Mouse (Mus musculus) forebrain, embryonic 14.5 days (tissue): ENCODE results near the gene Coil. TPM values are rescaled to one million over a fixed set of nuclear protein-coding genes. Genes with fewer than 3 reads are reported as not detected.

ENCODE experiments used
- ATAC-seq: fragments of 200-750 bp; cut with Nextera tagmentation; 2 replicates; pipeline ENCODE4 v1.8.0; 2017; ENCODE audit warnings: mild to moderate bottlenecking, moderate library complexity
- DNase-seq: peaks from one replicate; pipeline ENCODE4 v3.0.0-alpha.2; 2015; ENCODE audit warnings: low spot score
- H3K27ac ChIP-seq: fragments of 300-500 bp; sonication (generic); 2 replicates; pipeline ENCODE4 v1.5.1; 2014; ENCODE audit warnings: low read depth, mild to moderate bottlenecking, control low read depth, low read length, moderate library complexity
- H3K27me3 ChIP-seq: fragments of 300-500 bp; sonication (generic); replicated peaks from 2 replicates; pipeline ENCODE4 v1.6.1; 2014; ENCODE audit warnings: low read length, control low read depth, mixed read lengths; ENCODE audit not compliant: control insufficient read depth, insufficient read depth
- H3K36me3 ChIP-seq: fragments of 300-500 bp; sonication (generic); 2 replicates; pipeline ENCODE4 v1.6.1; 2014; ENCODE audit warnings: low read length, control low read depth; ENCODE audit not compliant: control insufficient read depth, insufficient read depth
- H3K4me1 ChIP-seq: fragments of 300-500 bp; sonication (generic); 2 replicates; pipeline ENCODE4 v1.6.1; 2014; ENCODE audit warnings: antibody characterized with exemption, low read length, control low read depth; ENCODE audit not compliant: control insufficient read depth, insufficient read depth
- H3K4me2 ChIP-seq: fragments of 300-500 bp; sonication (generic); 2 replicates; pipeline ENCODE4 v1.6.1; 2014; ENCODE audit warnings: mild to moderate bottlenecking, control low read depth, low read length
- H3K4me3 ChIP-seq: fragments of 300-500 bp; sonication (generic); 2 replicates; pipeline ENCODE4 v1.5.1; 2014; ENCODE audit warnings: low read depth, low read length, control low read depth
- H3K9ac ChIP-seq: fragments of 300-500 bp; sonication (generic); 2 replicates; pipeline ENCODE4 v1.6.1; 2014; ENCODE audit warnings: mild to moderate bottlenecking, low read length, control low read depth, moderate library complexity
- H3K9me3 ChIP-seq: fragments of 300-500 bp; sonication (generic); replicated peaks from 2 replicates; pipeline ENCODE4 v1.6.1; 2016; ENCODE audit warnings: low read length, control low read depth, mixed read lengths; ENCODE audit not compliant: control insufficient read depth
- WGBS: fragments of 180-500 bp; shearing (Covaris S2); extraction: QIAGEN DNeasy Blood & Tissue Kit; methylation state at CpG from one replicate; pipeline ENCODE4 v1.1.7; 2014; 5-methylcytosine and 5-hydroxymethylcytosine counted together
- polyA plus RNA-seq: library from polyadenylated mRNA; unstranded; fragments of >200 nt; fragmentation: Nextera tagmentation; extraction: Ambion mirVana; gene quantifications from 2 replicates; pipeline ENCODE4 v1.2.1, GENCODE M21; 2014

The Coil gene
- polyA plus RNA-seq, 1 experiment from 2014 or later, result 17.1 TPM

DNA sequence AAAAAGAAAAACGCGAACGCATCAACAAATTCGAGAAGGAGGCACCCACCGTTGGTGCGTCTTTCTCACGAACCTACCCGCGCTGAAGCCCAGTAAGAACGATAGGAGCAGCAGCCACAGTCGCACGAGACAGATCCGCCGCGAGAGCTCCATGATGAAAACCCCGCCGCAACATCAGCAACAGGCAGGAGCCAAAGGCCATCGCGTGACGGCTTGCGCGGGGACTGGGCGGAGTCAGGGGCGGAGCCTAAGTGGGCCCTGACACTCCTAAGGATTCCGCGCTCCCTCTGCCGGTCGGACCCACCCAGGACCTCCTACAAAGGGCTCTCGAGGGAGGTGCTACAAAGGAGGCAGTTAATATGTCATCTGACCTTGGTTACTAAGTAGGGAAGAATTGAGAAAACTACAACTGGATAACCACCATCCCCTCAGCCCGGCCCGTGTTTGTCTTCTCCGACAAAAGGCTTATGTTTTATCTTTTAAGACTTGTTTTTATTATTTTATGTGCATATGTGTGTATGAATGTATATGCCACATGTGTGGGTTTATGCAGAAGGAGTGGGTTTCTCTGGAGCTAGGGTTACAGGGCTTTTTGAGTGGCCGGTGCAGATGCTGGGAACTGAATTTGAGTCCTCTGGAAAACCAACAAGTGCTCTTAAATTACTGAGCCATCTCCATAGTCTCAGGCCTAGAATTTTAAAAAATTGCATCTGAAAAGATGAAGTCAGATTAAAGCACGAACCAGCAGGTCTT is 14.7 kb upstream of the Coil start, which contains the start of gene Scpep1:
Gene Scpep1 (minus strand): TSS at position 249 of the 753 bp plus-strand sequence.
- ATAC-seq, result peak; percentile 98
- peak; percentile 96 for DNase-seq
- peak within 1 kb of the TSS; percentile 61 for H3K4me2 ChIP-seq
- H3K27me3 ChIP-seq, result no peaks in the 10 kb centered on the region
- 5% methylated on average over 34 of the region's 34 CpGs for WGBS
- H3K4me1 ChIP-seq, result no peaks in the 10 kb centered on the region
- H3K27ac ChIP-seq, result no peak within 1 kb of the TSS
- peaks cover 8% of the 10 kb centered on the region; the same call in 1 of the 2 replicates for H3K36me3 ChIP-seq
- H3K9me3 ChIP-seq, result no peaks in the 10 kb centered on the region
- H3K4me3 ChIP-seq, result peak within 1 kb of the TSS; percentile 36
- peak within 1 kb of the TSS; percentile 66 for H3K9ac ChIP-seq

DNA sequence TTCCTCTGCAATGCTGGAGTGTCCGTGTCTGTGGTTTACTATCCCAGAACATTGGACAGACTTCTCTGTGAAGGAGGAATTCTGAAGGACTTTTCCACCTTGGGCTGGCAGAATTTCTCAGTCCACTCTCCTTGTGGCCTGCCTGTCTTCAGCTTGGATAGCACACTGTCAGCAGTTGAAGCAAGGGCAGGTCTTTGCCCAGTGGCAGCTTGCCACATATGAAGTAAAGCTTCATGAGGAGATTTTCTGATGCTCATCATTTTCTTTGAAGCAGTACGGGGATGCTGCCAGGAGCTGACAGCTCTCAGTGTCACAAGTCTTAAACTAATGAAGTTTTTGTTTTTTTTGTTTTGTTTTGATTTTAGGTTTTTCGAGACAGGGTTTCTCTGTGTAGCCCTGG is 11.2 kb upstream of the Coil start:
- H3K4me3 ChIP-seq, result no peak overlapping the region
- no peak overlapping the region for H3K27ac ChIP-seq
- H3K9me3 ChIP-seq, result no peaks in the 10 kb centered on the region
- H3K9ac ChIP-seq, result no peak overlapping the region
- H3K36me3 ChIP-seq, result no peaks in the 10 kb centered on the region
- 84% methylated on average over 3 of the region's 3 CpGs for WGBS
- no peak for DNase-seq
- ATAC-seq, result no peak
- no peaks in the 10 kb centered on the region for H3K27me3 ChIP-seq
- no peak overlapping the region for H3K4me2 ChIP-seq
- no peaks in the 10 kb centered on the region for H3K4me1 ChIP-seq

DNA sequence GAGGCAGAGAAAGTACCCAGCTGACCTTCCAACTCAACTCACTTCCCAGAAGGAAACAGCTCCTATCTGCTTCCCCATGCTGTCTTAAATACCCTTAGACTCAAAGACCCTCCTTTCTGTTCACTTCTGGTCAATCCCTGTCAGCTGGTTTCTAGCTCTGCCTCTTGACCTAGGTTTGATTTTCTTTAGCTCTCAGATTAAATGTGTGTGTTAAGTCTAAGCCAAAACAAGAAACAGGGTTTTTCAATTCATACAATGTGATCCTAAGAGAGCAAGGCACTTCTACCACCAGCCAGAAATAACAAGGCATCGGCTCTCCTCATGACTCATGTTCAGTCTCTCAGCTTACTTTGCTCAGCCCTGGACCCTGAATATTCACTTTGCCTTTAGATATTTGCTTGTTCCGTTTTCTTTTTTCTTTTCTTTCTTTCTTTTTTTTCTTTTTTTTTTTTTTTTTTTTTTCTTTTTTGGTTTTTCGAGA is 3.1 kb upstream of the Coil start, which contains the start of gene Elobl:
Gene Elobl (minus strand): TSS at position 51 of the 481 bp plus-strand sequence.
- no peaks in the 10 kb centered on the region for H3K9me3 ChIP-seq
- WGBS, result 96% methylated on average over 2 of the region's 3 CpGs
- H3K4me2 ChIP-seq, result no peak within 1 kb of the TSS
- DNase-seq, result no peak
- H3K27me3 ChIP-seq, result no peaks in the 10 kb centered on the region
- H3K27ac ChIP-seq, result no peak within 1 kb of the TSS
- no peaks in the 10 kb centered on the region for H3K4me1 ChIP-seq
- H3K9ac ChIP-seq, result no peak within 1 kb of the TSS
- no peaks in the 10 kb centered on the region for H3K36me3 ChIP-seq
- ATAC-seq, result no peak
- H3K4me3 ChIP-seq, result no peak within 1 kb of the TSS

DNA sequence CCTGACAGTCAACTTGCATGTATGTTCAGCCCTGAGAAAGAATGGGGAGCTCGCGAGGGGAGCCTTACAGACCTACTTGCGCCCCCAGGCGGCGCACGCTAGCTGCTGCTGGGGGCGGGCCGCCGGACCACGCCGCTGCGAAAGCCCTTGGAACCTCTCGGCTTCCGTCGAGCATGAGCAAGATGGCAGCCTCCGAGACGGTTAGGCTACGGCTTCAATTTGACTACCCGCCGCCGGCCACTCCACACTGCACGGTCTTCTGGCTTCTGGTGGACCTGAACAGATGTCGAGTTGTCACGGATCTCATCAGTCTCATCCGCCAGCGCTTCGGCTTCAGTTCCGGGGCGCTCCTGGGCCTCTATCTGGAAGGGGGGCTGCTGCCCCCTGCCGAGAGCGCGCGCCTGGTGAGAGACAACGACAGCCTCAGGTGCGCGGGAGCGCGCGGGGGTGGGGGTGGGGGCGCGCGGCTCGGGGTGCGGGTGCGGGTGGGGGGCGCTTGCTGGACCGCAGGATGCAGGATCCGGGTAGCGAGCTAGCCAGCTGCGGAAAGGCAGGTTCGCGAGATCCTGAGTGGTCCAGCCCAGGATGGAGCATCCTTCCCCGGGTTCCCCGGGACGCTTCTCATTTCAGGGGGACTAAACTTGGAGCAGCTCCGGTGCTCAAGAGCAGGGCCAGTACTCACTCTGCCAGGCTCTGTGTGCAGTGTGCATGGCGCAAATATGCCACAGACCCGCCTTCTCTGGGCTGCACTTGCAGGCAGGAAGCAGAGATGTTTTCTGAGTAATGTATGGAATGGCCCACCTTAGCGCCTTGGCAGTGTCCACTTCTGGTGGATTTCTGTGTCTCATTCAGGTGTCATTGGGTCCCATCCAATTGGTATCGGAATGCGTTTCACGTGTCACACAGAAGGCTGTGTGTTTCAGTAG is 4.0 kb downstream of the Coil start:
- Histone ChIP-seq H3K9me3 (no peaks in the 10 kb centered on the region), H3K4me1 (no peaks in the 10 kb centered on the region), H3K9ac (peak overlapping the region; percentile 82), H3K4me3 (peak overlapping the region; percentile 72), H3K36me3 (no peaks in the 10 kb centered on the region), H3K4me2 (peak overlapping the region; percentile 74), H3K27ac (peak overlapping the region; percentile 91), H3K27me3 (no peaks in the 10 kb centered on the region)
- 1% methylated on average over 62 of the region's 62 CpGs for WGBS
- ATAC-seq, result peak; percentile 92
- DNase-seq, result peak; percentile 98

DNA sequence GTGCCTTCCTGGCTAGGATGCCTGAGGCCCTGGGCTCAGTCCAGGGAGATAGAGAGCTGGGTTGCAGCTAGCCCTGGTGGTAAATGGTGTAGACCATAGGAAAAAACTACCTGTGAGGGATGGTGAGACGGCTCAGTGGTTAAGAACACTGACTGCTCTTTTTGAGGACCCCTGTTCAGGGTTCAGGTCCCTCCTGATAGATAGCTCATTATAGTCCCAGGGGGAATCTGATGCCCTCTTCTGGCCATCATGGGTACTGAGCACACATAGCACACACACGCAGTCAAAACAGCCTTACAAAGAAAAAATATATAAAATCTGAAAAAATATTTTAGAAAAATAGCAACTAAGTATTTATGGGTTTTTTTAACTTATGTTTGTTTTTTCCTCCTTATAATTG is 6.3 kb downstream of the Coil start:
- no peaks in the 10 kb centered on the region for H3K9me3 ChIP-seq
- ATAC-seq (no peak), DNase-seq (no peak)
- H3K36me3 ChIP-seq, result peaks cover 5% of the 10 kb centered on the region
- 91% methylated on average over 2 of the region's 2 CpGs for WGBS
- no peaks in the 10 kb centered on the region for H3K4me1 ChIP-seq
- no peak overlapping the region for H3K4me3 ChIP-seq
- no peaks in the 10 kb centered on the region for H3K27me3 ChIP-seq
- H3K27ac ChIP-seq, result no peak overlapping the region
- H3K4me2 ChIP-seq, result no peak overlapping the region
- H3K9ac ChIP-seq, result no peak overlapping the region

DNA sequence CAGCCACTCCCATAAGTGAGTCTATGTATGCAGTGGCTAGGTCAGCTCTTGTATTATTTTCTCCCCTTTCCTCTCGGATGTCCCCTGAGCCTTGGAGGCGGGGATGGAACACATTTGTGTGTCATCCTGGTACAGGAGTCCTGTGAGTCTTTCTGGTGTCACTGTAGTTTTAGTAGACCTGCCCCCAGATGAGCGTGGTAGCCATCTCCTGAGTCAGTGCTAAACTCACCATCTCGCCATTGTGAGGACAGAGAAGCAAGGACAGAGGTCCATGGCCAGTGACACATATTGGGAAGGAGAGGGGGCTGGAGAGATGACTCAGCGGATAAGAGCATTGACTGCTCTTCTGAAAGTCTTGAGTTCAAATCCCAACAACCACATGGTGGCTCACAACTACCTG is 7.1 kb downstream of the Coil start:
- Histone ChIP-seq H3K9me3 (no peaks in the 10 kb centered on the region), H3K36me3 (peaks cover 14% of the 10 kb centered on the region), H3K4me1 (no peaks in the 10 kb centered on the region), H3K27me3 (no peaks in the 10 kb centered on the region), H3K27ac (no peak overlapping the region), H3K4me3 (no peak overlapping the region), H3K4me2 (no peak overlapping the region), H3K9ac (no peak overlapping the region)
- ATAC-seq (no peak), DNase-seq (no peak)
- WGBS, result 93% methylated on average over 5 of the region's 5 CpGs

DNA sequence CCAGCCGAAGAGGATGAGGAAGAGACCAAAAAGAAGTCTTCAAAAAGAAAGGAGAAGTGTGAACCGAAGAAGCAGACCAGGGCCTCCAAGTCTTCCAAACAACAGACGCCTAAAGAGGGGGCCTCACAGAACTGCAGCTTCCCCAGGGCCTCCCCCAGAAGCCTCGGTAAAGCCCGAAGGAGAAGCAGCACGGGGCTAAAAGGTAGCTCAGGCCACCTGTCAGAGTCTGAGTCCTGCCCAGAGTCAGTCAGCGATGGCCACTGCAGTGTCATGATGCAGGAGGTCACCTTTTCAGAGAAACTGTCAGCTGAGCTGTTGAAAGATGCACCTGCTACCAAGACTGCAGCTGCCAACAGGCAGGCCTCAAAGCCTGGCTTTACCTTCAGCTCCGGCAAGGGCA is 11.3 kb downstream of the Coil start:
- Histone ChIP-seq H3K9ac (no peak overlapping the region), H3K9me3 (no peaks in the 10 kb centered on the region), H3K27ac (no peak overlapping the region), H3K4me2 (no peak overlapping the region), H3K27me3 (no peaks in the 10 kb centered on the region), H3K36me3 (peaks cover 50% of the 10 kb centered on the region), H3K4me3 (no peak overlapping the region), H3K4me1 (no peaks in the 10 kb centered on the region)
- DNase-seq (no peak), ATAC-seq (no peak)
- 91% methylated on average over 8 of the region's 8 CpGs for WGBS

DNA sequence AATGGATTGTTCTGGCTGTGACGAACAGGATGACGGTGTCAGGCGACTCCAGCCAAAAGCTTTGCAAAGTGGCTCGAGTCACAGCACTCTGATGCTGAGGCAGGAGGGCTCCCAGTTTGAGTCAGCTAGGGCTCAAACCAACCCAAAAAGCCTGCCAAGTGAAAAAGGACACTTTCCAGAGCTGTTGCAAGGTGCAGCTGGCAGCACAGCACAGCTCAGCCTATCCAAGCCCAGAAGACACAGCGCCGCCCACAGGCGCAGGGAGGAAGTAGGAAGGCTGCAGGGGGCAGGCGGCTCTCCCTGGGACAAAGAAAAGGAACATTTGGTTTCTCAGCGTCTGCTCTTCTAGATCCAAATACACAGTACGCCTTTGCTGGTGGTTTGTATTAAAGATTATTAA is 16.6 kb downstream of the Coil start:
- WGBS, result 88% methylated on average over 10 of the region's 10 CpGs
- ATAC-seq (no peak), DNase-seq (no peak)
- Histone ChIP-seq H3K4me2 (no peak overlapping the region), H3K4me1 (no peaks in the 10 kb centered on the region), H3K9ac (no peak overlapping the region), H3K9me3 (no peaks in the 10 kb centered on the region), H3K27me3 (no peaks in the 10 kb centered on the region), H3K27ac (no peak overlapping the region), H3K4me3 (no peak overlapping the region), H3K36me3 (peaks cover 71% of the 10 kb centered on the region)
